In the genomic region with DNA sequence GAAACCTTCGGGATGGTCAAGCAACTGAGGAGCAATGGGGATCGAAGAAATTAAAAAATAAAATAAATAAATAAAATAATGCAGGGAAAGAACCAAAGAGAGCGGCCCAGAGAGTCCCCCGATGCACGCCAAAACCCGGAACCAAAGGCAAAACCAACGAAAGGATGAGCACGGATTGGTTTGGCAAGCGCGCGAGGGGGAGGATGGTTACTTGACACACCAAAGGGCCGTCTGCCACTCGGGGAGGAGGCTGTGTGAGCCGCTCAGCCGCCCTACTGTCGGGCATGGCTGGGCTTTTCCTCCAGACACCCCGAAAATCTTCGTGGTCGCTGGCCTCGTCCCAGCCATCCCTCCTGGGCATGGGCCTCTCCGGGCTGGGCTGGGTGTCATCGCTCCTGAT, we compare ENCODE assay signal across 17 mouse cellular contexts.
"Had no signal": no experiment of that assay in that cellular context is flagged by ENCODE, and none has a peak within 500 bp of the region (broad histone marks: within the 10 kb centered on the region; RNA-seq: fewer than 3 reads in every experiment).

No protein-coding gene starts in this region.

- H3K27me3 ChIP-seq: limb, embryonic 15.5 days; liver, embryonic 12.5 days; megakaryocyte, embryonic 14.5 days; midbrain, embryonic 12.5 days; stomach, embryonic 15.5 days had no signal

- H3K9ac ChIP-seq: limb, embryonic 15.5 days; liver, embryonic 12.5 days; lung, embryonic 14.5 days; midbrain, embryonic 12.5 days; stomach, embryonic 15.5 days had no signal

- H3K36me3 ChIP-seq: limb, embryonic 15.5 days; liver, embryonic 12.5 days; midbrain, embryonic 12.5 days; stomach, embryonic 15.5 days had no signal

- H3K4me2 ChIP-seq: limb, embryonic 15.5 days; liver, embryonic 12.5 days; lung, embryonic 14.5 days; midbrain, embryonic 12.5 days; stomach, embryonic 15.5 days had no signal

- H3K4me1 ChIP-seq: limb, embryonic 15.5 days; liver, embryonic 12.5 days; megakaryocyte, embryonic 14.5 days; stomach, embryonic 15.5 days had no signal

- H3K27ac ChIP-seq: limb, embryonic 15.5 days; liver, embryonic 12.5 days; midbrain, embryonic 12.5 days; stomach, embryonic 15.5 days had no signal

- H3K9me3 ChIP-seq: limb, embryonic 15.5 days; midbrain, embryonic 12.5 days; stomach, embryonic 15.5 days had no signal

- H3K4me3 ChIP-seq: limb, embryonic 15.5 days; liver, embryonic 12.5 days; midbrain, embryonic 12.5 days; stomach, embryonic 15.5 days had no signal

- DNase-seq: kidney, adult 9 months; kidney, postnatal 4 days; layer of hippocampus, adult 9-11 months; layer of hippocampus, postnatal 36 days; lung, embryonic 14.5 days; lung, postnatal 10 days; right cerebral cortex, adult 18-20 months; spleen, adult 18-20 months; thymus, adult 18-20 months; thymus, postnatal 14 days had no signal

- ATAC-seq: inflammation-experienced regulatory T-cells, adult 6 months; intestine, postnatal 0 days; liver, embryonic 12.5 days had no signal
